Mouse (Mus musculus): Measurements from ENCODE around the gene Fancg.

DNA sequence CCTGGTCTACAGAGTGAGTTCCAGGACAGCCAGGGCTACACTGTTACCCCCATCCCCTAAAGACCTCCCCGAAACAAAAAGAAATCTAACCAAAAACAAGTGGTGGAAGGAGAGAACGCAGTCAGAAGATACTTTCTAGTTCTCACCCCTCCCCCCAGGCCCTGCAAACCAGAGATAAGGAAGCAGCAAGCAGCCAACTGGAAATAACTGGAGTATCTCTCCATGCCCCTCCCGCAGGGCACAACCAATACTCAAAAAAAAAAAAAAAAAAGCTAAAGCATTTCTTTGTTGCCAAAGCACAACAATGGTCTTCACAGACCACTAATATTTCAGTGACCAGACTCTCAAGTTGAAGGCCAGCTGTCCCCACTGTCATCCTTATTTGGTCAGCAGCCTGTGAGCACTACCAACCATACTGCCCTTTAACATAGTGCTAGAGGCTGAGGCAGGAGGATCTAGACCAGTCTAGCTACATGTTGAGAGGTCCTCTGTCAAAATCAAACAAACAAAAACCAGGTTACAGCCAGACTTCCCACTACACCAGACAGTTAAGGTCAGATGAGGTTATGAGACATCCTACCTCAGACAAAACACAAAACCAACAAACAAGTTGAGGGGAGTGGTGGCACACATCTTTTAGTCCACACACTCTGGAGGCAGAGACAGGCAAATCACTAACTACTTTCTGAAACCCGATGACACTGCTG lies 27.7 kb upstream of the Fancg start:
- no peak for TF ChIP-seq CTCF (IDR thresholded peaks at IDR 0.05; ENCODE audit: borderline replicate concordance, extremely low read depth, insufficient read depth, insufficient read length)
- no peak for TF ChIP-seq POLR2A (IDR thresholded peaks at IDR 0.05; ENCODE audit: borderline replicate concordance, extremely low read depth, insufficient read depth, insufficient read length, poor library complexity, severe bottlenecking)

All from brain, embryonic 14.5 days (tissue).